Mouse (Mus musculus) heart, embryonic 16.5 days (tissue): Measurements from ENCODE around the gene Strc. TPM values are rescaled to one million over a fixed set of nuclear protein-coding genes. Genes with fewer than 3 reads are reported as not detected.

ENCODE experiments used
- ATAC-seq: fragments of 200-750 bp; cut with Nextera tagmentation; replicated peaks from 2 replicates; pipeline ENCODE4 v1.8.0; 2017; ENCODE audit warnings: moderate number of reproducible peaks; ENCODE audit not compliant: insufficient read depth, low FRiP score; ENCODE audit errors: extremely low read depth
- H3K27ac ChIP-seq: fragments of 300-500 bp; sonication (generic); 2 replicates; pipeline ENCODE4 v1.5.1; 2014; ENCODE audit warnings: mild to moderate bottlenecking, low read length, control low read depth, moderate library complexity
- H3K27me3 ChIP-seq: fragments of 300-500 bp; sonication (generic); 2 replicates; pipeline ENCODE4 v1.6.1; 2014; ENCODE audit warnings: low read length, mixed read lengths; ENCODE audit not compliant: control insufficient read depth, insufficient read depth
- H3K36me3 ChIP-seq: fragments of 300-500 bp; sonication (generic); 2 replicates; pipeline ENCODE4 v1.6.1; 2014; ENCODE audit not compliant: control insufficient read depth, insufficient read depth
- H3K4me1 ChIP-seq: fragments of 300-500 bp; sonication (generic); 2 replicates; pipeline ENCODE4 v1.6.1; 2014; ENCODE audit warnings: low read length, mixed read lengths; ENCODE audit not compliant: control insufficient read depth, insufficient read depth
- H3K4me2 ChIP-seq: fragments of 300-500 bp; sonication (generic); 2 replicates; pipeline ENCODE4 v1.6.1; 2014; ENCODE audit warnings: low read depth, mild to moderate bottlenecking, control low read depth, low read length
- H3K4me3 ChIP-seq: fragments of 300-500 bp; sonication (generic); 2 replicates; pipeline ENCODE4 v1.5.1; 2014; ENCODE audit warnings: mild to moderate bottlenecking, control low read depth, low read length
- H3K9ac ChIP-seq: fragments of 300-500 bp; sonication (generic); 2 replicates; pipeline ENCODE4 v1.6.1; 2014; ENCODE audit warnings: low read length, control low read depth
- H3K9me3 ChIP-seq: fragments of 300-500 bp; sonication (generic); replicated peaks from 2 replicates; pipeline ENCODE4 v1.6.1; 2016; ENCODE audit warnings: low read length; ENCODE audit not compliant: control insufficient read depth
- WGBS: fragments of 180-500 bp; shearing (Covaris S2); extraction: QIAGEN DNeasy Blood & Tissue Kit; methylation state at CpG from one replicate; pipeline ENCODE4 v1.1.7; 2014; 5-methylcytosine and 5-hydroxymethylcytosine counted together
- polyA plus RNA-seq: library from polyadenylated mRNA; unstranded; fragments of >200 nt; fragmentation: Nextera tagmentation; extraction: Ambion mirVana; gene quantifications from 2 replicates; pipeline ENCODE4 v1.2.1, GENCODE M21; 2015

Gene Strc
- polyA plus RNA-seq, 1 experiment from 2014 or later, result not detected

DNA sequence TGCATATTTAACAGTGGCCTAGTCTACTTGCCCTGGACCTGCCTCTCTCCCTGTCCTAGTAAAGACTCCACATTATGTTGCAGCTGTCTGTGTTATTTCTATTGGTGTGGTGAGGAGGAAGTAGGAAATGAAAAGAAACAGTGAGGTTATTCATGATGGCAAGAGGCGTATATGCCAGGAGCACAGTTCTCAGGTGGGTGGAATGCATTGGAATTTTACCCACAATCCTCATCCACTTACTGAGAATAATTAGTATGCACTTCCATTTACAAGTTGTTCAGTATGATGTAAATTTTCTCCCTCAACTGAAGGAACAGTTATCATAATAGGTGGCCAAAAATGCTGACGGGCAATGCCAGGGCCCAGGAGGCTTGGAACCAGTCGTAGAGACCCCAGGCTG, 23.3 kb downstream of the Strc start:
- whole genome bisulfite sequencing, result 77% methylated on average over 3 of the region's 3 CpGs
- ATAC-seq, result no peak

DNA sequence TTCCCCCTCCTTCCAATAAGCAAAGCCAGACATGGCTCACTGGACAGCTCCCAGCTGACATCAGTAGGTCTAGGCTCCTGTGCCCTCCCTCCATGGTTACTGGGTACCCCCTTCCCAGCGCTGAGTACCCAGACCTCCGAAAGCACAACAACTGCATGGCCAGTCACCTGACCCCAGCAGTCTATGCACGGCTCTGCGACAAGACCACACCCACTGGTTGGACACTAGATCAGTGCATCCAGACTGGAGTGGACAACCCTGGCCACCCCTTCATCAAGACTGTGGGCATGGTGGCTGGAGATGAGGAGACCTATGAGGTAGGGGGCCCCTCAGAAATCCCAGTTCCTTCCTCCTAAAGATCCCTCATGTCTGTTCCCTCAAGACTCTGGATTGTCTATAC, 27.5 kb downstream of the Strc start:
- ATAC-seq, result no peak

More for the DNA sequence above, 23.3 kb downstream of the Strc start:
- no peaks in the 10 kb centered on the region for H3K9me3 ChIP-seq
- no peaks in the 10 kb centered on the region for H3K4me1 ChIP-seq
- no peak overlapping the region for H3K4me2 ChIP-seq
- H3K4me3 ChIP-seq, result no peak overlapping the region
- H3K36me3 ChIP-seq, result no peaks in the 10 kb centered on the region
- H3K27me3 ChIP-seq, result peaks cover 12% of the 10 kb centered on the region
- no peak overlapping the region for H3K27ac ChIP-seq
- no peak overlapping the region for H3K9ac ChIP-seq

DNA sequence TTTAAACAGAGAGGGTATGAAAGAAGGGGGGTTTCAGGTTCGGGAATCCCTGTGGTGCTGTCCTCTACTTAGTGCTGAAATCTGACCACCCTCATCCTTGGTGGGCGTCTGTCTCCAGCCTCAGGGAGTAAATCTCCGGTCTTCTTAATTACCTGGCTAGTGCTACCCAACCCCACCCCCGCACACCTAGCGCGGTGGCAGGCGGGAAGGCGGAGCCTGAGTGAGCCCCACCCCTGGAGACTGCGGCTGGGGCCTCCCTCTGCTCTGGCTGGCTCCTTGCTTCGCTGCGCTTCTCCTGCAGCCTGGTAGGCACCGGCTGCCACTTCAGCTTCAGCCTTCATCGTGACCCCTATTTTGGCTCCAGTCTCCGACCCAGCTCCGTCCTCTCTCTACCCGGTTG, 28.6 kb downstream of the Strc start:
- no peak overlapping the region for H3K4me3 ChIP-seq
- WGBS, result 1% methylated on average over 16 of the region's 16 CpGs
- H3K9me3 ChIP-seq, result no peaks in the 10 kb centered on the region
- no peak for ATAC-seq
- H3K4me1 ChIP-seq, result peaks cover 9% of the 10 kb centered on the region
- no peak overlapping the region for H3K27ac ChIP-seq
- no peak overlapping the region for H3K9ac ChIP-seq
- peaks cover 30% of the 10 kb centered on the region for H3K27me3 ChIP-seq
- no peaks in the 10 kb centered on the region for H3K36me3 ChIP-seq
- H3K4me2 ChIP-seq, result peak overlapping the region; percentile 6; the same call in 1 of the 2 replicates

More for the DNA sequence above, 27.5 kb downstream of the Strc start:
- Histone ChIP-seq H3K27me3 (peaks cover 30% of the 10 kb centered on the region), H3K9me3 (no peaks in the 10 kb centered on the region), H3K4me1 (peaks cover 4% of the 10 kb centered on the region), H3K4me2 (no peak overlapping the region), H3K27ac (no peak overlapping the region), H3K36me3 (no peaks in the 10 kb centered on the region), H3K9ac (no peak overlapping the region), H3K4me3 (no peak overlapping the region)
- WGBS, result 56% methylated on average over 4 of the region's 4 CpGs

DNA sequence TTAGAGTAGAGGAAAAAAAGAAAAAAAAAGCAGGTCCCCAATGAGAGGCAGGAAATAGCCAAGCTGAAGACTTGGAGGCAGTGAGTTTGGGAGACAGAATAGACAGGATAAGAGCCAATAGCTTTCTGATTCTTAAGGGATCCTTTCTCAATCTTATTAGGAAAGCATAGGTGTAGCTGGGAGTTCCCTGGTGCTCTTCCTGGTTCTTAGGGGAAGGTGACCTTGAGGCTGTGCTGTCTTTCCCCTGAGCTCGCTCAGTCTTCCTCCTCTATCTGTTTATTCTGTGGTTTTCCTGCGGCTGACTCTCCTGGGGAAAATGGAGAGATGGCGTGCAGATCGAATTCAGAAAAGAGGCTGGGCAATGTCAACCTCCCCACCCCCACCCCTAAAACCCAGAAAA, 29.0 kb downstream of the Strc start:
- peaks cover 13% of the 10 kb centered on the region for H3K4me1 ChIP-seq
- H3K4me3 ChIP-seq, result no peak overlapping the region
- H3K27me3 ChIP-seq, result peaks cover 30% of the 10 kb centered on the region
- peak overlapping the region; percentile 6; the same call in 1 of the 2 replicates for H3K4me2 ChIP-seq
- H3K9ac ChIP-seq, result no peak overlapping the region
- no peak for ATAC-seq
- no peak overlapping the region for H3K27ac ChIP-seq
- WGBS, result 3% methylated on average over 4 of the region's 4 CpGs
- no peaks in the 10 kb centered on the region for H3K9me3 ChIP-seq
- H3K36me3 ChIP-seq, result no peaks in the 10 kb centered on the region

DNA sequence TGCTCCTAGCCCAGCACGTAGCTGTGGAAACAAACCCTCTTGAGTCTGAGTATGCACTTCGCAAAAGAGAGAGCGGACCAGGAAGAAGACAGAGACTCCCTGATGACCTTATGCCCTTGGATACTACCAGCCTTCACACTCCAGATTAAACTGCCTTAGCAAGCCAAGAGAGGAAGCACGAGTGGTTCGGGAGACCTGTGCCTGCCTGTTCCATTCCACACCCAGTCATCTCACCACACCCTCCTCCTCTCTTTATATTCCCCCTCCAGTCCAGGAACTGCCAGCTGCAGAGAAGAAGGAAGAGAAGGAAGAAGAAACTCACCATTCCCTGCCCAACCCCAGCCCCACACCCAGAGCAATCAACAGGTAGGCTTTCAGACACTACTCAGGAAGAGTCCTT, 29.5 kb downstream of the Strc start, which contains the start of gene Ckmt1:
Gene Ckmt1, plus strand, starts transcription at position 221 of the 400 bp plus-strand sequence.
- H3K4me1 ChIP-seq, result peaks cover 13% of the 10 kb centered on the region
- no peak within 1 kb of the TSS for H3K9ac ChIP-seq
- H3K27me3 ChIP-seq, result peaks cover 30% of the 10 kb centered on the region
- H3K4me3 ChIP-seq, result no peak within 1 kb of the TSS
- ATAC-seq, result no peak
- WGBS, result 39% methylated on average over 5 of the region's 5 CpGs
- H3K9me3 ChIP-seq, result no peaks in the 10 kb centered on the region
- peak within 1 kb of the TSS; percentile 6; the same call in 1 of the 2 replicates for H3K4me2 ChIP-seq
- no peak within 1 kb of the TSS for H3K27ac ChIP-seq
- no peaks in the 10 kb centered on the region for H3K36me3 ChIP-seq

DNA sequence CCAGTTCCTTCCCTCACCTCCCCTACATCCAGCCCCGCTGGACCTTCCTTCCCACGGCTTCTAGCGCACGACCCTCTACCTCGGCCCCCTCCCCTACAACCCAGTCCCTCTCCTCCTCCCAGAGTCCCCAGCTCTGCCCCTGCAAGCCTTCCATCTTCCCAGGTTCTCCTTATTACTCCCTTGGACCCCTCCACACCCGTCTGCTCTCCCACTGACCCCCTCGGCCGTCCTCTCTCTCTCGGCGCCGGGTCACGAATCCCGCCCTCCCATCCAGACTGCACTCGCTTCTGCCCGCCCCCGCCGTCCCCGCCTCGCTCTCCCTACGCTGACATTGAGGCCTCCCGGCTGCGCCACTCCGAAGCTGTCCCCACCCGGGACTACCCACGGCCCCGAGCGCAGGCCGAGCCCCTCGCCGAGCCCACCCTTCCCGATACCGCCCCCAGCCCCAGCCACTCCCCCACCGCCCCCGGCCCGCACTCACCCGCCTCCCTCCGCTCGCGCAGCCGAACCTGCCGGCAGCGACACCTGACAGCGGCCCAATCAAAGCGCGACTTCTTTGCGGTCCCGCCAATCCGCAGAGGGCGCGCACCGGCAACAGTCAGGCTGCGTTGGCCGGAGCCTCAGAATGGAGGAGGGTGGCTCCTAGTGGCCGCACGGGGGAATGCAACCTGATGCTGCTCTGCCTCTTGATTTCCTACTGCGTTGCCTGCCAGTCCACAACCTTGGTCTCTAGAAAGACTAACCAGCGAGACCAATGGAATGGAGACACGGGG, 32.0 kb downstream of the Strc start, which contains the start of gene Ppip5k1:
Gene Ppip5k1, minus strand, starts transcription at position 577 of the 773 bp plus-strand sequence.
- Histone ChIP-seq H3K4me3 (peak within 1 kb of the TSS; percentile 75), H3K4me1 (peaks cover 13% of the 10 kb centered on the region), H3K9ac (peak within 1 kb of the TSS; percentile 87), H3K36me3 (no peaks in the 10 kb centered on the region), H3K27ac (peak within 1 kb of the TSS; percentile 41; the same call in 1 of the 2 replicates), H3K27me3 (peaks cover 30% of the 10 kb centered on the region), H3K4me2 (peak within 1 kb of the TSS; percentile 98), H3K9me3 (no peaks in the 10 kb centered on the region)
- under 1% methylated on average over 57 of the region's 58 CpGs for WGBS
- peak; percentile 95 for ATAC-seq

DNA sequence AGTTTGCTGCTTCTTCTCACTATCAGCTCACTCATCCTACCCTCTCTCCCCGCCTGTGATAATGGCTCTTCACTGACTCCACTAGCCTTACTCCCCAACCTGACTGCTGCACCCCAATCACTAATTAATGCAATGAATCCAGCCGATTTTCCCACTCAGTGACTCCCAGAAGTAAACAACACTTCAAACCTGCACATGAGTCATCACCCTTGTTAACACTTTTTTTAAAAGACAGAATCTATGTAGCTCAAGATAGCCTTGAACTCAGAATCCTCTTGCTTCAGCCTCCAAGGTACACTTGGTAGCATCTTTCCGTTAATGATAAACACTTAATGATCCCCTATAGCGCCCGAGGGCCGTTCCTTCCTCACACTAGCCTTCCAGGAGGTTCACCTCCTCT, 32.6 kb downstream of the Strc start:
- ATAC-seq, result no peak
- peaks cover 25% of the 10 kb centered on the region for H3K27me3 ChIP-seq
- peaks cover 13% of the 10 kb centered on the region for H3K4me1 ChIP-seq
- H3K4me2 ChIP-seq, result peak overlapping the region; percentile 98
- peak overlapping the region; percentile 75 for H3K4me3 ChIP-seq
- H3K9ac ChIP-seq, result peak overlapping the region; percentile 87
- H3K27ac ChIP-seq, result peak overlapping the region; percentile 41; the same call in 1 of the 2 replicates
- H3K9me3 ChIP-seq, result no peaks in the 10 kb centered on the region
- peaks cover 4% of the 10 kb centered on the region for H3K36me3 ChIP-seq
- WGBS, result 2% methylated on average over 6 of the region's 6 CpGs

DNA sequence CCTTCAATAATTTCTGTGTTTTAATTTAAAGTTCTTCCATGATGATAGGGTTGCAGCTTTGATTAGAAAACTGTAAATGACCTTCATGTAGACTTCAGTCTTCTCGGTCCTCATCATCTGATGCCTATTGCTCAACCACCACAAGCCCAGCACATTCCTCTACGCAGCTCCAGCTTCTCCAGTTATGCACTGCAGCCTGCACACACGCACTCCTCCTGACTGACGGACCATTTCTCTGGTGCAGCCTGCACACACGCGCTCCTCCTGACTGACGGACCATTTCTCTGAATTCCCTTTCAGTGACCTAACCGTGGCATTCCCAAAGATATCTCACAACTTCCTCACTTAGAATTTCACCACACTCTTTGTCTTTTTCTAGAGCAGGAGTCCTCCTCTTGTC, 33.8 kb downstream of the Strc start:
- H3K27ac ChIP-seq, result no peak overlapping the region

DNA sequence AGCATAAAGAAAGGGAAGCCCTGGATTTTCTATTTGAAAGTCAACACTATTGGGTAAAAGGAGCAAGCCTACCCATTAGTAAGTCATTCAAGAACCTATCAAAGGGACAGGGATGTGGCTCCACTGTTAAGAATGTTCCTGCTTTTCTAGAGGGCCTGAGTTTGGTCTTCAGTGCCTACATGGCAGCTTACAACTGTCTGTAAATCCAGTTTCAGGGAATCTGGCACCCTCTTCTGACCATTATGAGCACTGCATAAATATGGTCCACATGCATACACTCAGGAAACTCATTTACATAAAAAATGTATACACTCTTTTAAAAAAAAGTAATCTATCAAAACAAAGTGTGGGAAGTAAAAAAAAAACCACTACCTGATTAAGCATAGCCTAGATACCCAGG, 47.9 kb downstream of the Strc start:
- H3K27me3 ChIP-seq, result no peaks in the 10 kb centered on the region
- ATAC-seq, result no peak
- H3K27ac ChIP-seq, result no peak overlapping the region

More for the DNA sequence above, 33.8 kb downstream of the Strc start:
- no peak for ATAC-seq
- Histone ChIP-seq H3K4me2 (no peak overlapping the region), H3K4me3 (no peak overlapping the region), H3K36me3 (peaks cover 7% of the 10 kb centered on the region), H3K9ac (no peak overlapping the region), H3K9me3 (no peaks in the 10 kb centered on the region), H3K4me1 (peaks cover 12% of the 10 kb centered on the region), H3K27me3 (peaks cover 12% of the 10 kb centered on the region)
- WGBS, result 27% methylated on average over 8 of the region's 8 CpGs

More for the DNA sequence above, 47.9 kb downstream of the Strc start:
- Histone ChIP-seq H3K36me3 (no peaks in the 10 kb centered on the region; the same call in 1 of the 2 replicates), H3K4me2 (no peak overlapping the region), H3K9ac (no peak overlapping the region), H3K4me1 (no peaks in the 10 kb centered on the region), H3K4me3 (no peak overlapping the region), H3K9me3 (no peaks in the 10 kb centered on the region)
